Mouse (Mus musculus) hindbrain, embryonic 11.5 days (tissue): ENCODE data around the gene Smarcc2. TPM values are rescaled to one million over a fixed set of nuclear protein-coding genes. Genes with fewer than 3 reads are reported as not detected.

Experiments used
- ATAC-seq: fragments of 200-750 bp; cut with Nextera tagmentation; 2 replicates; pipeline ENCODE4 v1.8.0; 2017; ENCODE audit warnings: mild to moderate bottlenecking, moderate TSS enrichment, moderate library complexity; ENCODE audit not compliant: low FRiP score
- DNase-seq: peaks from one replicate; pipeline ENCODE4 v3.0.0-alpha.2; 2015; ENCODE audit warnings: low spot score
- H3K27ac ChIP-seq: fragments of 300-500 bp; sonication (generic); 2 replicates; pipeline ENCODE4 v1.5.1; 2014; ENCODE audit warnings: mild to moderate bottlenecking, low read depth, low read length
- H3K27me3 ChIP-seq: fragments of 300-500 bp; sonication (generic); 2 replicates; pipeline ENCODE4 v1.6.1; 2014; ENCODE audit warnings: mild to moderate bottlenecking, low read length, moderate library complexity, mixed read lengths; ENCODE audit not compliant: control insufficient read depth, insufficient read depth
- H3K36me3 ChIP-seq: fragments of 300-500 bp; sonication (generic); 2 replicates; pipeline ENCODE4 v1.6.1; 2014; ENCODE audit warnings: mild to moderate bottlenecking, low read length, moderate library complexity, mixed read lengths; ENCODE audit not compliant: control insufficient read depth, insufficient read depth
- H3K4me1 ChIP-seq: fragments of 300-500 bp; sonication (generic); replicated peaks from 2 replicates; pipeline ENCODE4 v1.6.1; 2014; ENCODE audit warnings: low read length, mixed read lengths; ENCODE audit not compliant: control insufficient read depth, insufficient read depth
- H3K4me2 ChIP-seq: fragments of 300-500 bp; sonication (generic); replicated peaks from 2 replicates; pipeline ENCODE4 v1.6.1; 2014; ENCODE audit warnings: mild to moderate bottlenecking, low read depth, low read length
- H3K4me3 ChIP-seq: fragments of 300-500 bp; sonication (generic); 2 replicates; pipeline ENCODE4 v1.5.1; 2014; ENCODE audit warnings: low read depth, low read length
- H3K9ac ChIP-seq: fragments of 300-500 bp; sonication (generic); 2 replicates; pipeline ENCODE4 v1.6.1; 2014; ENCODE audit warnings: low read depth, low read length
- H3K9me3 ChIP-seq: fragments of 300-500 bp; sonication (generic); 2 replicates; pipeline ENCODE4 v1.6.1; 2016; ENCODE audit warnings: low read length; ENCODE audit not compliant: control insufficient read depth
- WGBS: fragments of 180-500 bp; shearing (Covaris S2); extraction: QIAGEN DNeasy Blood & Tissue Kit; methylation state at CpG from one replicate; pipeline ENCODE4 v1.1.7; 2014; 5-methylcytosine and 5-hydroxymethylcytosine counted together
- polyA plus RNA-seq: library from polyadenylated mRNA; unstranded; fragments of >200 nt; fragmentation: Nextera tagmentation; extraction: Ambion mirVana; gene quantifications from 2 replicates; pipeline ENCODE4 v1.2.1, GENCODE M21; 2014

Gene Smarcc2
- polyA plus RNA-seq, 1 experiment from 2014 or later, result 170 TPM

DNA sequence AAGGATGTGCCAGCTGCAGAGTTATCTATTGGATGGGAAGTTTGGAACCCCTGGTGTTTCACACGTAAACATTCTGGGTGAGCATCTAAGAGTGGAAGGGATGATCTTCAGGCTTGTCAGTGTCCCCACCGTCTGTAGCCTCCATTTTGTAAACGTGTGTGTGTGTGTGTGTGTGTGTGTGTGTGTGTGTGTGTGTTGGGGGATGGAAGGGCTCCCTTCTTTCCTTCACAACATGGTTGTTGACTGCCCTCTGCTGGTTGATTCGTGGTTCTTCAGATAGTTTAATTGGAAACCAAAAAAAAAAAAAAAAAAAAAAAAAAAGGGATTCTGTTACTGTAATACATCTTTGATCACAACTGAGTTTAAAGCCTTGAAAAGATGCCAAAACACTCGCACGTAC is 3.8 kb upstream of the Smarcc2 start:
- no peaks in the 10 kb centered on the region for H3K27me3 ChIP-seq
- no peaks in the 10 kb centered on the region for H3K9me3 ChIP-seq
- WGBS, result 2% methylated on average over 6 of the region's 6 CpGs
- DNase-seq (peak; percentile 88), ATAC-seq (no peak)
- H3K27ac ChIP-seq, result no peak overlapping the region
- H3K9ac ChIP-seq, result no peak overlapping the region
- H3K4me1 ChIP-seq, result no peaks in the 10 kb centered on the region
- peak overlapping the region; percentile 24; the same call in 1 of the 2 replicates for H3K4me2 ChIP-seq
- no peaks in the 10 kb centered on the region for H3K36me3 ChIP-seq
- no peak overlapping the region; the same call in 1 of the 2 replicates for H3K4me3 ChIP-seq

DNA sequence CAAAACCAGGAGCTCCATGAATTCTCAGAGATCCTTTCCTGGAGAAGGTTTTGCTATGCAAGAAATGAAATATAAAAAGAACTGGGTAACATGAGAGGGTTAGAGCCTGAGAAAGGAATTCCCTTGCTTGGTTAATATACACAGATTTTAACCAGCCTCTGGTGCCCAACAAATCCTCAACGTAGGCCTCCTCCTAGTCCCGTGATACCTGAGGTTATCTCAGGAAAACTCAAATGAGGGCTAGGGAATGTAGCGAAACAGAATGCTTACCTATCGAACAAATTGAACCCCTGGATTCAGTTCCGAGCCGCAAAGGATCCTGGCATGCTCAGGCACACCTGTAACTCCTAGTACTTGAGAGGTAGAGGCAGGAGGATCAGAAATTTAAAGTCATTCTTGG is 1.4 kb upstream of the Smarcc2 start:
- Histone ChIP-seq H3K27ac (no peak overlapping the region), H3K9me3 (no peaks in the 10 kb centered on the region), H3K4me3 (no peak overlapping the region), H3K4me1 (0 out of 2 replicates have a peak, but pooled peaks cover 2% of the 10 kb centered on the region), H3K4me2 (no peak overlapping the region), H3K9ac (no peak overlapping the region), H3K27me3 (no peaks in the 10 kb centered on the region), H3K36me3 (no peaks in the 10 kb centered on the region)
- WGBS, result 88% methylated on average over 6 of the region's 6 CpGs
- no peak for DNase-seq
- no peak for ATAC-seq

DNA sequence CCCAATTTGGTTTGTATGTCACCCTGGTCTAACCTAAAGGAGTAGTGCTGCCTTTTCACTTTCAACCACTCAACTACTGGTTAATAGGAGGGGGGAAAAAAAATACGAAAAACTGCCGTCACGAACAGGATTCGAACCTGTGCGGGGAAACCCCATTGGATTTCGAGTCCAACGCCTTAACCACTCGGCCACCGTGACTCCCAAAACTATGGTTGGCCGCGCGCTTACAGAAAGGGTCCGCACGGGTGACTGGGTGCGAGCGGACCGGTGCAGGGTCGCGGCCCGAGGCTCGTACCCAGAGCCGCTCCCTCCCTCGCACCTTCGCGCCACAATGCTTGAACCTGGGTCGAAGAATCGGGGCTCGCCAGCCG is 715 bp upstream of the Smarcc2 start:
- peak; percentile 77 for ATAC-seq
- Histone ChIP-seq H3K36me3 (no peaks in the 10 kb centered on the region; the same call in 1 of the 2 replicates), H3K4me1 (0 out of 2 replicates have a peak, but pooled peaks cover 2% of the 10 kb centered on the region), H3K9me3 (no peaks in the 10 kb centered on the region), H3K27ac (peak overlapping the region; percentile 96), H3K9ac (peak overlapping the region; percentile 99), H3K27me3 (no peaks in the 10 kb centered on the region), H3K4me2 (peak overlapping the region; percentile 79), H3K4me3 (peak overlapping the region; percentile 97)
- DNase-seq, result peak; percentile 94
- WGBS, result under 1% methylated on average over 29 of the region's 29 CpGs

DNA sequence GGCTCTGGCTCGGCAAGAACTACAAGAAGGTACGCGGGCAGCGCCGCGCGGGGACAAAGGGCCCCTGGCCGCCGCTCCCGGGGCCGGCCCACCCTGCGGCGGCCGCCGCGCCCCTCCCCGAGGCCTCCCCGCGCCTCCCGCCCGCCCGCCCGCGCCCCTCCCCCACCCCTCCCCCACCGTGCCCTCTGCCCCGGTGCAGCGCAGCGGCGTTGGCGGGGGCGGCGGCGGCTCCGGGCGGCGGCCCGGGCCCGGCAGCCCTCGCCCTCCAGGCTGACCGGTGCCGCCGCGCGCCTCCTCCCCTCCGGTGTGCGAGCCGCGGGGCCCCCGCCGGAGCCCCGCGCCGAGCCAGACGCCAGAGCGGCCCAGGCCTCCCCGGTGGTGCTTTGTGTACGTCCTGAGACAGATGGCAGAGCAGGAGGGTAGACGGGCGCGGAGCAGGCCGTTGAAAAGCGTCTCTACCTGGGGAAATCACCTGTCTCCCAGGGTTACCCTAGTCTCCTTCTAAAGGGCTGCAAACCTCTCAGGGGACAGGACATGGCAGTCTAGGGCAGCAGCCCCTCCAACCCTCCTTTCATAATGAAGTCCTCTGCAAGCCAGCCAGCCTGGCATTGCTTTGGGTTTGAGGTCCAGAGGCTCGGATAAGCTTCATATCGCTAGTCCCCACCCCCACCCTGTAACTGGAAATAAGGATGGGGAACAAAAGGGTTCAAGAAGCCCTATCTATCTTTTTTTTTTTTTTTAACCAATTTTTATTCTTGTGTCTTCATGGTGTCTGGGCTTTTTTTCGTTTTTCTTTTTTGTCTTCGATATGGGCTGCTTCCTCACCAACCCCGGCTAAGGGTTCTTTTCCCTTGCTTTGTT is 591 bp downstream of the Smarcc2 start:
- DNase-seq, result peak; percentile 70
- no peaks in the 10 kb centered on the region for H3K27me3 ChIP-seq
- peaks cover 4% of the 10 kb centered on the region; the same call in 1 of the 2 replicates for H3K36me3 ChIP-seq
- H3K4me3 ChIP-seq, result peak overlapping the region; percentile 97
- H3K4me1 ChIP-seq, result 0 out of 2 replicates have a peak, but pooled peaks cover 2% of the 10 kb centered on the region
- no peaks in the 10 kb centered on the region for H3K9me3 ChIP-seq
- ATAC-seq, result peak; percentile 66
- H3K4me2 ChIP-seq, result peak overlapping the region; percentile 75
- H3K27ac ChIP-seq, result peak overlapping the region; percentile 96
- peak overlapping the region; percentile 99 for H3K9ac ChIP-seq
- WGBS, result 1% methylated on average over 21 of the region's 67 CpGs

DNA sequence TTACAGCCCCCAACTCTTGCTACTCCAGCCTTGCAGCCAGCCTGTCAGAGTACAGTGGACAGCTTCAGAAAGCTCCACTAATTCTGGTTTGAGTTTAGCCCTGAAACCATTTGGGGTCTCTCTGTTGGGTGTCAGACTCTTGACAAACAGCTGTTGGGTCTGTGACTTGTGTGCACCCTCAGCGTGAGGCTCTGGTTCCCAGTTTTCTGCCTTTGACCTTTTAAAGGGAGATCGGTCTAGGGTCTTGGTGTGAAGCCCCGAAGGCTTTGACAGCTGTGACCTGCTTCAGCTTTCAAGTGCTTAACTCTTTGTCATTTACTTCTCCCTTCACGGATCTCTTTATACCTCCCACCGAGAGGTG is 1.2 kb downstream of the Smarcc2 start:
- WGBS, result 2% methylated on average over 5 of the region's 5 CpGs
- Histone ChIP-seq H3K4me1 (0 out of 2 replicates have a peak, but pooled peaks cover 2% of the 10 kb centered on the region), H3K4me3 (peak overlapping the region; percentile 97), H3K9me3 (no peaks in the 10 kb centered on the region), H3K27ac (peak overlapping the region; percentile 96), H3K27me3 (no peaks in the 10 kb centered on the region), H3K9ac (peak overlapping the region; percentile 99), H3K4me2 (peak overlapping the region; percentile 75), H3K36me3 (peaks cover 7% of the 10 kb centered on the region; the same call in 1 of the 2 replicates)
- no peak for ATAC-seq
- DNase-seq, result peak; percentile 48

DNA sequence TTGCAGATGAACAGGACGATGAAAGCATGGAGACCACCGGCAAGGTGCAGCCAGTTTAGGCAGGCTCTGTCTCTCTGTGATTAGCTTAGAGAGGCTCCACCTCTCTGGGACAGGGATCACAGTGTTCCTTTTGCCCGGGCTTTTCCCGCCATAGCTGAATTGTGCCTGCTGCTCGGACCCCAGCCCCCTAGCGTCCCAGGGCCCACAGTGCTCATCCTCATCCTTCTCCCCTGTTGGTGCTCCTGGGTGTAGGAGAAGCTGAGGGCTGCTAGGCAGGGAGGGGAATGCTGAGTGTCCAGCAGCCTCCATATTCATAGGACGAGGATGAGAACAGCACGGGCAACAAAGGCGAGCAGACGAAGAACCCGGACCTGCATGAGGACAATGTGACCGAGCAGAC is 15.3 kb downstream of the Smarcc2 start:
- Histone ChIP-seq H3K36me3 (peaks cover 34% of the 10 kb centered on the region), H3K4me1 (no peaks in the 10 kb centered on the region), H3K9ac (no peak overlapping the region), H3K27me3 (no peaks in the 10 kb centered on the region), H3K27ac (no peak overlapping the region), H3K4me2 (no peak overlapping the region), H3K4me3 (no peak overlapping the region), H3K9me3 (no peaks in the 10 kb centered on the region)
- 91% methylated on average over 12 of the region's 12 CpGs for WGBS
- ATAC-seq (no peak), DNase-seq (no peak)

DNA sequence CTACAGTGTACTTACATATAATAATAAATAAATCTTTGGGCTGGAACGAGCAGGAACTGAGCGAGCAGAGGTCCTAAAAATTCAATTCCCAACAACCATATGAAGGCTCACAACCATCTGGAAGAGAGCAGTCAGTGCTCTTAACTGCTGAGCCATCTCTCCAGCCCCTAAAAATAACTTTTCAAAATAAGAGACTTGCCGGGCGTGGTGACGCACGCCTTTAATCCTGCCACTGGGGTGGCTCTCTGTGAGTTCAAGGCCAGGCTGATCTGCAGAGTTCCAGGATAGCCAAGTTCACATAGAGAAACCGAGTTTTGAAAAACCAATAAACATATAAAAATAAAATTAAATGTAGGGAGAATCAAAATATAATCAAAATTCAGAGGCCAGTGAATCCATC is 27.3 kb downstream of the Smarcc2 start:
- H3K9ac ChIP-seq, result no peak overlapping the region
- 92% methylated on average over 7 of the region's 7 CpGs for WGBS
- H3K27ac ChIP-seq, result no peak overlapping the region
- no peaks in the 10 kb centered on the region for H3K9me3 ChIP-seq
- peaks cover 3% of the 10 kb centered on the region; the same call in 1 of the 2 replicates for H3K4me1 ChIP-seq
- ATAC-seq, result no peak
- peaks cover 32% of the 10 kb centered on the region for H3K36me3 ChIP-seq
- H3K4me3 ChIP-seq, result no peak overlapping the region
- DNase-seq, result no peak
- no peaks in the 10 kb centered on the region for H3K27me3 ChIP-seq
- no peak overlapping the region for H3K4me2 ChIP-seq

DNA sequence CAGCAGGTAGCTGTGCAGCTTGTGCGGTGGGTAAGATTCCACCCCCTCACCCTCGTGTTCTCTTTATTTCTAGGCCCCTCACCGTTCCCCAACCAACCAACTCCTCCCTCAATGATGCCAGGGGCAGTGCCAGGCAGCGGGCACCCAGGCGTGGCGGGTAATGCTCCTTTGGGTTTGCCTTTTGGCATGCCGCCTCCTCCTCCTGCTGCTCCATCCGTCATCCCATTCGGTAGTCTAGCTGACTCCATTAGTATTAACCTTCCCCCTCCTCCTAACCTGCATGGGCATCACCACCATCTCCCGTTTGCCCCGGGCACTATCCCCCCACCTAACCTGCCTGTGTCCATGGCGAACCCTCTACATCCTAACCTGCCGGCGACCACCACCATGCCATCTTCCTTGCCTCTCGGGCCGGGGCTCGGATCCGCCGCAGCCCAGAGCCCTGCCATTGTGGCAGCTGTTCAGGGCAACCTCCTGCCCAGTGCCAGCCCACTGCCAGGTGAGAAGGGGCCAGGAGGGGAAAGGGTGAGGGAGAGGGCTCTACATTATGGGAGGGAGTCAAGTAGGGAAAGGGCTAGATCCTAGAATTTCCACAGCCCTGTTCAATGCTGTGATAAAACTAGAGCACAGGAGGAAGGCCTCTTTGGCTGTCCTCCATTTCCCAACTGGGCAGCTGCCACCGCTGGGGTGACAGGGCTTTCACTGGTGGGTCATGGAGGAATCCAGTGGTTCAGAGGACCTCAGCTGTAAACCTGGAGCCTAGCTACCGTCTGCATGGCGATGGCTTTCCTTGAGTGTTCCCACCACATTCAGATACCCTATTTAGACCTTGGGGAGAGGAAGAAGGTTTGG is 29.0 kb downstream of the Smarcc2 start:
- Histone ChIP-seq H3K4me1 (peaks cover 5% of the 10 kb centered on the region; the same call in 1 of the 2 replicates), H3K9me3 (no peaks in the 10 kb centered on the region), H3K4me3 (no peak overlapping the region), H3K9ac (no peak overlapping the region), H3K36me3 (peaks cover 20% of the 10 kb centered on the region; the same call in 1 of the 2 replicates), H3K4me2 (no peak overlapping the region), H3K27ac (no peak overlapping the region), H3K27me3 (no peaks in the 10 kb centered on the region)
- ATAC-seq (no peak), DNase-seq (no peak)
- WGBS, result 94% methylated on average over 22 of the region's 22 CpGs
